Mouse (Mus musculus) cerebellum, adult 8-10 months (tissue): ENCODE results near the gene Rasa4.
"Not testable (repeated sequence)": the region's sequence is repeated elsewhere in the genome, so short reads cannot be mapped to it uniquely, and the experiment has no call there.

Source experiments
- DNase-seq: peaks from one replicate; pipeline ENCODE4 v3.0.0; 2022

The Rasa4 gene

GRCm38 (mm10) chr5:136069411-136069810 lies 14.3 kb upstream of the Rasa4 start:
- no peak for DNase-seq

- no peak for DNase-seq
Observed at GRCm38 (mm10) chr5:136073051-136073450, 10.7 kb upstream of the Rasa4 start.

- DNase-seq = no peak
Observed at GRCm38 (mm10) chr5:136073526-136073925, 10.2 kb upstream of the Rasa4 start.

GRCm38 (mm10) chr5:136075076-136075475 lies 8.6 kb upstream of the Rasa4 start:
- DNase-seq = no peak

GRCm38 (mm10) chr5:136076284-136076683 lies 7.4 kb upstream of the Rasa4 start:
- DNase-seq = no peak

GRCm38 (mm10) chr5:136077001-136077550 lies 6.6 kb upstream of the Rasa4 start:
- DNase-seq = no peak

GRCm38 (mm10) chr5:136078136-136078535 lies 5.6 kb upstream of the Rasa4 start:
- no peak for DNase-seq

GRCm38 (mm10) chr5:136082345-136082744 lies 1.4 kb upstream of the Rasa4 start:
- DNase-seq = no peak

GRCm38 (mm10) chr5:136084144-136084881 lies 597 bp downstream of the Rasa4 start:
- no peak for DNase-seq

- peak; percentile 54 for DNase-seq
Observed at GRCm38 (mm10) chr5:136084891-136085651, 1.4 kb downstream of the Rasa4 start.

- DNase-seq = no peak
Observed at GRCm38 (mm10) chr5:136086290-136086689, 2.6 kb downstream of the Rasa4 start.

GRCm38 (mm10) chr5:136088821-136089575 lies 5.3 kb downstream of the Rasa4 start:
- DNase-seq = no peak

- no peak for DNase-seq
Observed at GRCm38 (mm10) chr5:136091927-136092326, 8.2 kb downstream of the Rasa4 start.

GRCm38 (mm10) chr5:136094249-136095010 lies 10.7 kb downstream of the Rasa4 start:
- no peak for DNase-seq

- DNase-seq = no peak
Observed at GRCm38 (mm10) chr5:136095089-136095488, 11.4 kb downstream of the Rasa4 start.

GRCm38 (mm10) chr5:136098536-136098935 lies 14.8 kb downstream of the Rasa4 start:
- DNase-seq = no peak

GRCm38 (mm10) chr5:136102099-136102820 lies 18.5 kb downstream of the Rasa4 start:
- peak; percentile 69 for DNase-seq

GRCm38 (mm10) chr5:136104511-136104910 lies 20.8 kb downstream of the Rasa4 start:
- no peak for DNase-seq

GRCm38 (mm10) chr5:136108486-136108885 lies 24.8 kb downstream of the Rasa4 start:
- DNase-seq = no peak

GRCm38 (mm10) chr5:136109042-136109441 lies 25.3 kb downstream of the Rasa4 start:
- no peak for DNase-seq

GRCm38 (mm10) chr5:136113546-136113945 lies 29.8 kb downstream of the Rasa4 start:
- DNase-seq = not testable (repeated sequence)
